Mouse (Mus musculus) intestine, postnatal 0 days (tissue): Measurements from ENCODE around the gene Olfr170. TPM values are rescaled to one million over a fixed set of nuclear protein-coding genes. Genes with fewer than 3 reads are reported as not detected.
"Not testable (repeated sequence)": the region's sequence is repeated elsewhere in the genome, so short reads cannot be mapped to it uniquely, and the experiment has no call there.

Experiments
- ATAC-seq: fragments of 200-750 bp; cut with Nextera tagmentation; 2 replicates; pipeline ENCODE4 v1.8.0; 2017; ENCODE audit warnings: mild to moderate bottlenecking, moderate TSS enrichment, moderate library complexity
- H3K27ac ChIP-seq: fragments of 300-500 bp; sonication (generic); 2 replicates; pipeline ENCODE4 v1.5.1; 2014; ENCODE audit warnings: mild to moderate bottlenecking, low read depth, low read length, moderate library complexity
- H3K27me3 ChIP-seq: fragments of 300-500 bp; sonication (generic); replicated peaks from 2 replicates; pipeline ENCODE4 v1.6.1; 2014; ENCODE audit warnings: low read length, mixed read lengths; ENCODE audit not compliant: control insufficient read depth, insufficient read depth
- H3K36me3 ChIP-seq: fragments of 300-500 bp; sonication (generic); 2 replicates; pipeline ENCODE4 v1.6.1; 2014; ENCODE audit warnings: mild to moderate bottlenecking, moderate library complexity; ENCODE audit not compliant: control insufficient read depth, insufficient read depth
- H3K4me1 ChIP-seq: fragments of 300-500 bp; sonication (generic); replicated peaks from 2 replicates; pipeline ENCODE4 v1.6.1; 2014; ENCODE audit warnings: antibody characterized with exemption, low read length, mixed read lengths; ENCODE audit not compliant: control insufficient read depth, insufficient read depth
- H3K4me2 ChIP-seq: fragments of 300-500 bp; sonication (generic); replicated peaks from 2 replicates; pipeline ENCODE4 v1.6.1; 2014; ENCODE audit warnings: low read depth, mild to moderate bottlenecking, moderate library complexity
- H3K4me3 ChIP-seq: fragments of 300-500 bp; sonication (generic); 2 replicates; pipeline ENCODE4 v1.5.1; 2014; ENCODE audit warnings: low read depth, low read length
- H3K9ac ChIP-seq: fragments of 300-500 bp; sonication (generic); 2 replicates; pipeline ENCODE4 v1.6.1; 2014; ENCODE audit warnings: mild to moderate bottlenecking, low read depth, low read length
- H3K9me3 ChIP-seq: fragments of 300-500 bp; sonication (generic); 2 replicates; pipeline ENCODE4 v1.6.1; 2016; ENCODE audit warnings: mixed run types; ENCODE audit not compliant: control insufficient read depth
- CTCF ChIP-seq: sonication (generic); IDR thresholded peaks from 2 replicates; pipeline ENCODE4 v1.5.1; 2016; ENCODE audit warnings: low read depth, mild to moderate bottlenecking, control low read depth, antibody characterized with exemption, moderate library complexity
- WGBS: fragments of 180-500 bp; shearing (Covaris S2); extraction: QIAGEN DNeasy Blood & Tissue Kit; methylation state at CpG from one replicate; pipeline ENCODE4 v1.1.7; 2014; 5-methylcytosine and 5-hydroxymethylcytosine counted together
- polyA plus RNA-seq: library from polyadenylated mRNA; unstranded; fragments of >200 nt; fragmentation: Nextera tagmentation; extraction: Ambion mirVana; gene quantifications from 2 replicates; pipeline ENCODE4 v1.2.1, GENCODE M21; 2015

Gene Olfr170
- polyA plus RNA-seq: not detected in 2 replicates

DNA sequence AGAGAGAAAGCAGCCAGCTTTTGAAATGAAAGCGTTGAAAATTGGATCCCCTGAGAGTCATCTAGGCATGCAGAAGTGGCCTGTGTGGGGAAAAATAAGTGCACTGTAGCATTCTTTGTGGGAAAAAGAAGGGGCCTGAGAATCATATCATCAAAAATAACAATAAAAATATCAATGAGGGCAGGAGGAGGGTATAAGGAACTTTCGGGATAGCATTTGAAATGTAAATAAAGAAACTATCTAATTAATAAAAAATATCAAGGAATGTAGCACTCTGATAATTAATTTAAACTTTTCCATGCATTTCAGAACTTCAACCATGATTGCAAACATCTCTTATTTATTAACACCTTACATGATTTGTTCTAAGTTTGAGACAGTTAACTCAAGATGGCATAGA lies at the start of gene Olfr170:
Gene Olfr170, minus strand, starts transcription at position 101 of the 400 bp plus-strand sequence.
- H3K36me3 ChIP-seq, H3K9me3 ChIP-seq, H3K4me3 ChIP-seq, ATAC-seq, H3K27me3 ChIP-seq, H3K27ac ChIP-seq, H3K9ac ChIP-seq, H3K4me2 ChIP-seq, H3K4me1 ChIP-seq: not testable (repeated sequence)
- 86% methylated on average over 2 of the region's 2 CpGs for WGBS

DNA sequence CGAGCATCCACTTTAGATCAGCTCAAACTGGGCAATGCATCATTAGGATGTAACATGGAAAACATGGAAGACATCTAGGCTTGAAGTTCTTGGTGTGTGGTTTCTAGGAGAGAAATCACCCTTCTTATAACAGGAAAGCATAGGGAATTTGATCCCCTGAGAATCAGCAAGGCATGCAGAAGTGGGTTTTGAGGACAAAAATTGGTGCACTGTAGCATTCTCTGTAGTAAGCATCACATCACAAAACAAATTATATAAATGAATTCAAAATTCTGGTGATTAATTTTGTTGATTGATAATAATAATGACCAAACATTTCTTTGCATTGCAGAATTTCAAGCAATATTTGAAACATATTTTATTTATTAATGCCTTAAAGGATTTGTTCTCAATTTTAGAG lies 18.1 kb upstream of the Olfr170 start, which contains the start of gene Olfr171:
Gene Olfr171, minus strand, starts transcription at position 101 of the 400 bp plus-strand sequence.
- no peak for ATAC-seq
- no peak within 1 kb of the TSS for H3K4me3 ChIP-seq
- no peak within 1 kb of the TSS for H3K27ac ChIP-seq
- 76% methylated on average over 1 of the region's 1 CpGs for WGBS
- no peaks in the 10 kb centered on the region for H3K4me1 ChIP-seq
- no peaks in the 10 kb centered on the region for H3K36me3 ChIP-seq
- H3K9me3 ChIP-seq: no peaks in the 10 kb centered on the region
- TF ChIP-seq CTCF: no peak
- no peak within 1 kb of the TSS for H3K4me2 ChIP-seq
- H3K27me3 ChIP-seq: no peaks in the 10 kb centered on the region
- H3K9ac ChIP-seq: no peak within 1 kb of the TSS

DNA sequence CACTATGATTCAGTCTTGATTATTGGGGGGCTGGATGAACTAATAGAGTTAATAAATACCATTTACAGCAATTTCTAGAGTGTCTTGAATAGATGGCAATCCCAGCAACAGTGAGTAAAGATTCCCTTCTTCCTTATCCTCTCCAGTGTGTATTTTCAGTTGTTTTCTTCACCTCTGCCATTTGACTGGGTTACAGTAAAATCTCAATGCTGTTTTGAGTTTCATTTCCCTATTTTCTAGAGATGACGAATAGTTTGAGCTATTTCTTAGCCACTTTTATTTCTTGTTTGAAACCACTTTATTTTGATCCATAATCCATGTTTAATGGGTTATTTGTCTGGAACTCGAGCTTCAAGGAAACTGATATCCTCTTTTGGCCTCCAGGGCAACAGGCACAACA lies 8.5 kb downstream of the Olfr170 start:
- TF ChIP-seq CTCF: no peak
- Histone ChIP-seq H3K9me3 (no peaks in the 10 kb centered on the region), H3K4me3 (no peak overlapping the region), H3K4me2 (no peak overlapping the region), H3K27ac (no peak overlapping the region), H3K9ac (no peak overlapping the region), H3K27me3 (no peaks in the 10 kb centered on the region), H3K4me1 (no peaks in the 10 kb centered on the region), H3K36me3 (no peaks in the 10 kb centered on the region)
- ATAC-seq: no peak
- 51% methylated on average over 2 of the region's 2 CpGs for WGBS

DNA sequence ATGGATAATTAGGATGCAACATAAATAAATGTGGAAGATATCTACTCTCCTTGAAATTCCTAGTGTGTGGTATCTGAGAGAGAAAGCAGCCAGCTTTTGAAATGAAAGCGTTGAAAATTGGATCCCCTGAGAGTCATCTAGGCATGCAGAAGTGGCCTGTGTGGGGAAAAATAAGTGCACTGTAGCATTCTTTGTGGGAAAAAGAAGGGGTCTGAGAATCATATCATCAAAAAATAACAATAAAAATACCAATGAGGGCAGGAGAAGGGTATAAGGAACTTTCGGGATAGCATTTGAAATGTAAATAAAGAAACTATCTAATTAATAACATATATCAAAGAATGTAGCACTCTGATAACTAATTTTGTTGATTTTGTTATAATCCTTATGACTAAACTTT lies 40.0 kb downstream of the Olfr170 start, which contains the start of gene Olfr169:
Gene Olfr169, minus strand, starts transcription at position 101 of the 400 bp plus-strand sequence.
- H3K9ac ChIP-seq, ATAC-seq, H3K27ac ChIP-seq, H3K4me3 ChIP-seq, H3K36me3 ChIP-seq, H3K27me3 ChIP-seq, H3K4me1 ChIP-seq, H3K9me3 ChIP-seq, H3K4me2 ChIP-seq: not testable (repeated sequence)
- 88% methylated on average over 2 of the region's 2 CpGs for WGBS

Other genes with a start within 250 kb of the Olfr170 start
- 2.3 and 2.4 TPM in 2 replicates for gene Olfr165, start 188.7 kb downstream of the Olfr170 start, polyA plus RNA-seq
- gene Olfr166, start 128.2 kb downstream of the Olfr170 start, polyA plus RNA-seq: not detected in 2 replicates
- not detected in 2 replicates for gene Olfr167, start 89.6 kb downstream of the Olfr170 start, polyA plus RNA-seq
- gene Olfr168, start 76.3 kb downstream of the Olfr170 start, polyA plus RNA-seq: not detected in 2 replicates
- gene Olfr169, start 40.1 kb downstream of the Olfr170 start, polyA plus RNA-seq: not detected in 2 replicates
- gene Olfr171, start 18.0 kb upstream of the Olfr170 start, polyA plus RNA-seq: not detected in 2 replicates
- not detected in 2 replicates for gene Lamp3, start 94.5 kb upstream of the Olfr170 start, polyA plus RNA-seq
- gene B3gnt5, start 148.3 kb upstream of the Olfr170 start, polyA plus RNA-seq: 2.8 and 3.3 TPM in 2 replicates